Mouse (Mus musculus) splenic B cell, adult 2 months (primary cell): ENCODE measurements around the gene Kdm5a.

ENCODE experiments used
- DNase-seq: peaks from one replicate; pipeline ENCODE4 v3.0.0-alpha.2; 2011; ENCODE audit warnings: low read depth, low spot score
- H3K27me3 ChIP-seq: 2 replicates; pipeline ENCODE4 v1.6.1; 2012; ENCODE audit warnings: mild to moderate bottlenecking, low read length, moderate library complexity, mixed read lengths; ENCODE audit not compliant: control insufficient read depth, poor library complexity, insufficient read depth, severe bottlenecking
- H3K36me3 ChIP-seq: 2 replicates; pipeline ENCODE4 v1.6.1; 2012; ENCODE audit warnings: mild to moderate bottlenecking, low read length, moderate library complexity, mixed read lengths; ENCODE audit not compliant: control insufficient read depth, poor library complexity, insufficient read depth, severe bottlenecking

Gene Kdm5a

DNA sequence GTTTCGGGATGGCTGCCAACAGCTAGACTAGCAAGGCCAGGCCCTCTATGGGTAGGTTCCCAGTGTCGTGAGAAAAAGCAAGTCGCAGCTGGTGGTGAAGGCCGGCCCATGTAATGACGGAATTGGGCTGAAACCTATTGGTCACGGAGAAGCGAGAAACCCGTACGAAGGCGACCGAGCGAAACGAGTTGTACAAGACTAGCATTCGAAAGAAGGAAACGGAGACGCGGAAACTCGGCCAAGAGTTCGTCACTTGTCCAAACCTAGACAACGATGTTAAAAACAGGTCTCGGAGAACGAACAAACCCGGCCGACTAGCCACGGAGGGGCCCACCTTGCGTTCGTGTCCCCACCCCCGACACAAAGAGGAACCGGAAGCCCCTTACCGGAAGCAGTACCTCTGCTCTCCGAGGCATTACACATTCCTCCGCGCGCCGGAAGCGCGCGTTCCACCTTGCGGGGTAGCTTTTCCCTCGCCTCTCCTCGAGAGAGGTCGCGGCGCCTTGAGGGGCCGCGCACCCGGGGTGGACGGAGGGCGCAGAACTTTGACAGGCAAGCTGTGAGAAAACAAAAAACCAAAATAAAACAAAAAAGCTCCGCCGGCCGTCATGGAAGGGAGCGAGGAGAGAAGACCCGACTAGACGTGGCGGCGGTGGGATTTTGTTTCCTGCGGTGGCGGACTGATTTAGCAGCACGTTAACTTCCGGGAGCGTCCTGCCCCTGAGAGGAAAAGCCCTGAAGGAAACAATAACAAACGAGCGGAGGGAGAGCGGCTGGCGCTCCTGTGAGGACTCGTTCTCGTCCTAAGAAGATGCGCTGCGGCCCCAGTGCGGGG, at the start of gene Kdm5a, which contains the start of gene Ccdc77:
Kdm5a (plus strand) TSS at position 437 of the 835 bp plus-strand sequence.
Ccdc77 (minus strand) TSS at position 687 of the 835 bp plus-strand sequence.
- peaks cover 10% of the 10 kb centered on the region; the same call in 1 of the 2 replicates for H3K36me3 ChIP-seq
- H3K27me3 ChIP-seq, result no peaks in the 10 kb centered on the region

DNA sequence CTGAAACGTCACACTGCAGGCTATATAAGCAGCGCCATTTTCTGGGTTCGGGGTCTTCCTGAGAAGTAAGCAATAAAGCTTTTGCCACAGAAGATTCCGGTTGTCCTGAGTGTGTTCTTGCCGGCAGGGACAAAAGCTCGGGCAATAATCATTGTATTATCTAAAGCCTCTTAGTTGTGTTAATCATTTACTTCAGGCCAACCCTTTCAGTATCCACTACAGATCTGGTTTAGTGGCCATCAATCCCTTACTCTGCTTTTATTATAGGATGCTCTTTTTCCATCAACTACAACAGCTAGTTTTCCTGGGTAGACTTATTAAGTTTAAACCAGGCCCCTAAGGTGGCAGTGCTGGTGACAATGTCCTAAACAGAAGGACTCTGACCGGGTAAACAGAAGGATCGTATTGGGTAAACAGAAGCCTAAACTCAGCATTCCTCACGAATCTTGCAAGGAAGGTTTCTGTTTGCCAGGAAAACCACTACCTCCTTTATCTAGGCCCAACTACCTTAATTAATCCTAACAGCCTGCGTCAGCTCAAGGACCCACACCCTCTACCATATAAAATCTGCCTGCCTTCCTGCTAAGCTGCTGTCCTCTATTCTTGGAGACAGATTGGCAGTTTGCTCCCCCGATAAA, 45.5 kb upstream of the Kdm5a start:
- Histone ChIP-seq H3K27me3 (no peaks in the 10 kb centered on the region), H3K36me3 (no peaks in the 10 kb centered on the region)
- no peak for DNase-seq

More for the DNA sequence above, at the start of gene Kdm5a, which contains the start of gene Ccdc77:
- peak; percentile 95 for DNase-seq

DNA sequence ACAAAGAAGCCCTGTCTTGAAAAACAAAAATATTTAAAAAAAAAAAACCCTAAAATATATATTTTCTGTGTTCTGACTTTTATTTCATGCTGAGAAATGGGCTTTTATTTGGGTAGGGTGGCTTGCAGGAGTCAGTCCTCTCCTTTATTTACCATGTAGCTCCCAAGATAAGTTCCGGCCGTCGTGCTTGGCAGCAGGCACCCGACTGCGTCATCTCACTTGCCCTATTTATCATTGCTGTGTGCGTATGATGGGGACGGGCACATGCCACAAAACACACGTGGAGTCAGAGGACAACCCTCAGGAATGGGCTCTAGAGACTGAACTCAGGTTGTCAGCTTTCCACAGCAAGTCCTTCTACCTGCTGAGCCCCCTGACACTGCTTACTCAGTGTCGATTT, 44.8 kb upstream of the Kdm5a start:
- H3K36me3 ChIP-seq, result no peaks in the 10 kb centered on the region
- DNase-seq, result no peak
- no peaks in the 10 kb centered on the region for H3K27me3 ChIP-seq

DNA sequence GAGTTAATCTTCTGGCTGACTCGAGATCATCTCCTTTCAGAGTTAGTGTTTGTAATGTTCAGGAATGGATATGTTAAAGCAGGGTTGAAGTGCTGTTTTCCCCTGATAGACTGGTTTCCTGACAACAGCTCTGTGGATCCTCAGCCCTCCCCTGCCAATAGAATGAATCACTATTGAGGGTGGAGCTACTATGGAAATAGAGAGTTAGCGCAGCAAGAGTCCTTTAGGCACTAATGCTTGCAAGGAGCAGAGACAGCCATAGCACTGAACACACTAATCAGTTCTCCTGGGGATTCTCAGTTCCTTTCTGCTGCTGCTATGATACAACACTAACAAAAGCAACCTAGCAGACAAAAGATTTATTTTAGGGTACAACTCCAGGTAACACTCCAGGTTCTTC, 43.6 kb upstream of the Kdm5a start:
- H3K36me3 ChIP-seq, result peaks cover 3% of the 10 kb centered on the region; the same call in 1 of the 2 replicates
- DNase-seq, result no peak
- H3K27me3 ChIP-seq, result no peaks in the 10 kb centered on the region

DNA sequence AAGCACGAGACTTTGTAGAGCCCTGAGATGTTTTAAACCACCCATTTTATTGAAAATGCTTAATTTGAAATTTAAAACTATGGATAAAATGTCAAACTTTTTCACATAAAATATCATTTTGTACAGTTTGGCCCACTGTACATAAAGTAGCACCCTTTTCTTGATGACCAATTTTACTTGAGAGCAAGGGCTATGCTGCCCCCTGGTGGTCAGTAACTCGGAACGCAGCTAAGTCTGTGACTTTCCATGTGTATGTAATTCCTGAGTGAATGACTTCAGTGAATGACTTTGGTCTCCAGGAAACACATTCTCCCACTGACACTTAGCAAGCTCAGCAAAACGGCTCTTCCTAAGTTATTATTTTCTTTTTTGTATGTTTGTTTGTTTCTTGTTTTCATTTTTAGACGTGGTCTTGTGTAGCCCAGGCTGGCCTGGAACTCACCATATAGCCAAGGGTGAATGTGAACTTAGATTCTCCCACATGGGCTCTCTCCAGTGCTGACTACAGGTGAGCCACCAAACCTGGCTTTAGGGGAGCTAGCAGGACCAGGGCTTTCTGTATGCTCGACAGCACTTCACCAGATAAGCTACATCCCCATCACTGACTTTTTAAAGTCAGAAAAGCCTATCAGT, 39.5 kb upstream of the Kdm5a start:
- DNase-seq, result peak; percentile 87

DNA sequence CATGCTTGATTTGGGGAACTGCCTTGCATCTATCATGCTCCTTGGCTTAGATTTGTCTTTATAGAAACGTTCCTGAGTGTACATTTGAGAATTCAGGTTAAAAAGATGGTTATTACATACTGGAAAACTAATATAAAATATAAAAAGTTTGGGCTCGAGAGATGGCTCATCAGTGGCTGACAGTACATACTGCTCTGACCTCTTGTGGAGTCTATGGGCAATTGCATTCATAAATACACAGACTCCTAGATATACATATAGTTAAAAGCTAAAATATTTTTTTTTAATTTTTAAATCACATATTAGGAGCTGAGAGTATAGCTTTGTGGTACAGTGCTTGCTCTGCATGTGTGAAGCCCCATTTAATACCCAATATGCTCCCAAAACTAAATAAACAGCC, 31.6 kb upstream of the Kdm5a start:
- no peak for DNase-seq
- no peaks in the 10 kb centered on the region; the same call in 1 of the 2 replicates for H3K36me3 ChIP-seq
- H3K27me3 ChIP-seq, result no peaks in the 10 kb centered on the region

More for the DNA sequence above, 39.5 kb upstream of the Kdm5a start:
- Histone ChIP-seq H3K27me3 (no peaks in the 10 kb centered on the region), H3K36me3 (peaks cover 3% of the 10 kb centered on the region; the same call in 1 of the 2 replicates)

DNA sequence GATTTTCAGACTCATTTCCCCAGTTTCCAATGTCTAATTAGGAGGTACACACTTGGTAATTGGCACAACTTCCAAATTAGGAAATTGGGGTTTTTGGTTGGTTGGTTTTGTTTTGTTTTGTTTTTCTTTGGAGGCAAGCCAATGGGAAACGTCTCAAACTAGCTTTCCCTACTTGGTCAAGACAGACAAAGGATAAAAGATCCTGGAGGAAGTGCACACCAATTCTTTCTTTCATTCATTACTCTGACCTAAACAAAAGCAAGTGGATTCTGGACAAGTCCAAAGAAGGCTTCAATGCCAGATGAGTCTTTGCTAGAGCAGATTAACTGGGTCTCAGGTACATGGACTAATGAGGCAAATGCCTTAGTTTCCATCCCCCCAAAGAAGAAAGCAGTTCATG, 19.9 kb upstream of the Kdm5a start:
- no peak for DNase-seq
- Histone ChIP-seq H3K36me3 (no peaks in the 10 kb centered on the region; the same call in 1 of the 2 replicates), H3K27me3 (no peaks in the 10 kb centered on the region)

DNA sequence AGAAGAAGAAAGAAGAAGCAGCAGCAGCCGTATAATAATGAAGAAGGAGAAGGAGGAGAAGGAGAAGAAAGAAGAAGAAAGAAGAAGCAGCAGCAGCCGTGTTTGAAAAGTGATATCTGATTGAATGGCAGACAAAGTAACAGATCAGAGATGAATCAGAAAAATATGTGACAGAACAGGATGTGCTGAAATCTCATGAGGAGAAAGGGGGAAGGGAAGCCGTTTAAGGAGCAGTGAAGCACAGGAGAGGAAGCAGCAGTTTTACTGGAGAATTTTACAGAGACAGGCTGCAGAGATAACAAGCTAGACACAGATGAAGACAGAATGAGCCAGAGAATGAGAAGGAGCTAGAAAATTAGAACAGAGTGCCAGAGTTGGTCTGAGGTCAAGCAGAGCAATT, 14.9 kb upstream of the Kdm5a start:
- no peak for DNase-seq
- peaks cover 3% of the 10 kb centered on the region; the same call in 1 of the 2 replicates for H3K36me3 ChIP-seq
- H3K27me3 ChIP-seq, result no peaks in the 10 kb centered on the region

DNA sequence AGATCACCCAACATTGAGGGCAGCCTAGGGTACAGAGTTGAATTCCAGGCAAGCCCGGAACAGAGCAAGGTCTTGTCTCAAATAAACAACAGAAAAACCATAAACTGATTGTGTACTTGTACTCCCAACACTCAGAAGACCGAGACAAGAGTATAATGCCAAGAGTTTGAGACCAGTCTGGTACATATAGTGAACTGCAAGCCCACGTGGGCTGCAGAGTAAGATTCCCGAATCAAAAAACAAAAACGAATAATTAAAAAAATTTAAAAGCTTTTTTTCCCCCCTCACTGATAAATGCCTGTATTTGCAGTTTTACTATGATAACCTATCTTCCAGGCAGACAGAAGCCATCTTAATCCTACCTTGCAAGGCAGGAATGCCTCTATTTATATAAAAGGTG, 7.4 kb upstream of the Kdm5a start:
- DNase-seq, result no peak
- Histone ChIP-seq H3K36me3 (0 out of 2 replicates have a peak, but pooled peaks cover 2% of the 10 kb centered on the region), H3K27me3 (no peaks in the 10 kb centered on the region)

DNA sequence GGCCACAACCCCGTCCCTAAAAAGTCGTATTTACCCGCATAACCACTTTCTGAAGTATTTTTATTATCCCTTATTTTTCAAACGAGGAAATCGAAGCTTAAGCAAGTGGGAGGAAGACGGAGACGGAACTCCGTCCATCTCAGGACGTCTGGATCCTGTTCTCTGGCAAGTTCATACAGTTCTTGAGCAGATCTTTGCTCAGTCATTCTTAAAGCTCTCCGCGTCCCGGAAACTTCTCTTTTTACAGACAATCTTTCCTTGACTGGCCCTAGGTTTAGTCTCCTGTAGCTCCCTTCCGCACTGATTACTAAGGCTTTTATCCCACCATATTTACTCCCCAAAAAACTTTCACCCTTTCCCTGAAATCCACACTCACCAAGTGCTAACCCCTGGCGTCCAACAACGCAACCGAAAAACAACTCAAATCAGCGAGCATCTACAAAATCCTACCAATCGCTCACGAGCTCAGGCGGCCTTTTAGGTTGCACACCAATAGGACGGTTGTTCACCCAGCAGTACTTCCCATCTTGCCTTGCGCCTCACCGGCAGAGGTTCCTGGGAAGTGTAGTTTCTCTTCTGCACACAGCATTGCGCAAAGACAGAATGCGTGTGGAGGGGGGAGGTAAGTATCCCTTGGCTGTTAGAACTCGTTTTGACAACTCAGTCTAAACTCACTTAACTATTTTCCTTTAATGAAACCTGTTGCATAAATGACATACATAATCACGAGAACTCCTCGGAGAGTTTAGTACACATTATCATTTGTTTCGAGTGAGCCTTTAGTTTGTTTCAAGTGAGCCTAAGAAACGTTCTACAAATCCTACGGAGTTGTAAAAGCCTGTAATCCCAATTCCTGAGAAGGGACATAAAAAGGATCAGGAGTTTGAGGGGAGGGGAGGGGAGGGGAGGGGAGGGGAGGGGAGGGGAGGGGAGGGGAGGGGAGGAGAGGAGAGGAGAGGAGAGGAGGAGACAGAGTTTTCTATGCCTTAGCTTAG, 6.7 kb upstream of the Kdm5a start:
- Histone ChIP-seq H3K36me3 (0 out of 2 replicates have a peak, but pooled peaks cover 2% of the 10 kb centered on the region), H3K27me3 (no peaks in the 10 kb centered on the region)
- DNase-seq, result peak; percentile 91

DNA sequence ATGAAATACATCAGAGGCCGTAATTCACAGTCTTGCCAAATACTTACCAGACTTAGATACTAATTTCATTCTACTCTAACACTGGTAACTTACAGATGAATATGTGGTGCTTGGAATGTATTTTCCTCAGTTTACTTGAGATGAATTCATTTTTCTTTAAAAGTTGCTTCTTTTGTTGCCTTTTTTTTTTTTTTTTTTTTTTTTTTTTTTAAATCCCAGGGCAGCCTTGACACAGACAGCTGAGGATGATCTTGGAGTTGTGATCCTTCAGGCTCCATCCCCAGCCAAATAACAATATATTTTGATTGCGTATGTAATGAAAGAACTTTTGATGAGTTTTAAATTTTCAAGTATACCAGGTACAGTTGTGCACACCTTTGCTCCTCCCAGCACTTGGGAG, 1.8 kb upstream of the Kdm5a start:
- DNase-seq, result no peak
- no peaks in the 10 kb centered on the region for H3K27me3 ChIP-seq
- peaks cover under 1% of the 10 kb centered on the region; the same call in 1 of the 2 replicates for H3K36me3 ChIP-seq

DNA sequence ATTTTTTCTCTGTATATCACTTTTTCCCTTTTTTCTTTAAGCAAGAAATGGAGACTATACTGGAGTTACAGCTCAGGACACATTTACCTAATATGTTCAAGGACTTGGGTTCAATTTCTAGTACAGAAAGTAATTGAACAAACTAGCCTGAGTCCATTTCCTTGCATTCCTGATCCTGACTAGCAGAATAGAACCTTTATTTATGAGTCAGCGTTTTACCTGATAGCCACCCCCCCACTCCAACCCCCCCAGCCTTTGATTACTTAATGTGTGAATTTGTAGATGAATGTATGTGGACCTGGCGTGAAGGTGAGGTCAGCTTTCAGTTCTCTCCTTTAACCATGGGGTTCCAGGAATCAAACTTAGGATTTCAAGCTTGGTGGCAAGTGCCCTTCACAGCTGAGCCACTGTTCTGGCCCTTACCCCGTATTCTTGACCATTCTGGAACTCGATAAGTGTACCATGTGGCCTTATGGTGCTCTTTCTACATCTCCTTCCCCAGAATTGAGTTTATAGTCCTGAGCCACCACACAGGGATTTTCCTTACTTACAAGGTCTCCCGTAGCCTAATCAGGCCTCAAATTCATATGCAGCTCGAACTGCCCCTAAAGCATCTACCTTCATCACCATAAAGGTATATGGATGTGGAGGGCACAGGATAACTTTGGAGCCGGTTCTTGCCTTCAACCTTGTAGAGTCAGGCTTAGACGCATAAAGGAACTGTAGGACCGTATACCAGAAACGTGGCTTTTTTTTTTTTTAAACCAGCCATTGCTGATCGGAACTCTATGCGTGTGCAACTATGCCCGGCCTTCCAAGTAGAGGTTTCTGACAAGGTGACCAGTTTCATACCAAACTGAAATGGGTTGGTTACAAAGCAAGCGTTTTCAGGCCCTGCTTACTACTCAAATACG, 893 bp upstream of the Kdm5a start:
- Histone ChIP-seq H3K36me3 (peaks cover 7% of the 10 kb centered on the region; the same call in 1 of the 2 replicates), H3K27me3 (no peaks in the 10 kb centered on the region)
- DNase-seq, result no peak

DNA sequence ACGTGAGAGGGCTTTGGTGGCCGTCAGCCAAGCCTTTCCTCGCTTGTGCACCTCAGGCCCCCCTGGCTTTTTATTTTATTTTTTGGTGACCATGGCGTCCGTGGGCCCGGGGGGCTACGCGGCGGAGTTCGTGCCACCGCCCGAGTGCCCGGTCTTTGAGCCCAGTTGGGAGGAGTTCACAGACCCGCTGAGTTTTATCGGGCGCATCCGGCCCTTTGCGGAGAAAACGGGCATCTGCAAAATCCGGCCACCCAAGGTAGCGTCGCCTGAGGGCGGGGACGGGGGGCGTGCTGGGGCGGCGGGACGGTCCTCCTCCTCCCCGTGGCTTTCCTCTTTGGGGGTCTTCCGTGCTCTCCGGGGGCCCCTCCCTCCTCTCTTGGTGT, 590 bp downstream of the Kdm5a start:
- peaks cover 14% of the 10 kb centered on the region; the same call in 1 of the 2 replicates for H3K36me3 ChIP-seq
- no peaks in the 10 kb centered on the region for H3K27me3 ChIP-seq
- DNase-seq, result peak; percentile 46
